In genomic region chr15:9577303-9577702, GRCm38 (mm10) we compare ENCODE assay signal across 15 mouse cellular contexts. TPM values are rescaled to one million over a fixed set of nuclear protein-coding genes. Genes with fewer than 3 reads are reported as not detected.
DNase-seq lines count a peak whose midpoint lies in the region; ATAC-seq and TF ChIP-seq lines count a peak whose summit lies in the region.
"Had no signal": no experiment of that assay in that cellular context is flagged by ENCODE, and none has a peak within 500 bp of the region (broad histone marks: within the 10 kb centered on the region; RNA-seq: fewer than 3 reads in every experiment).

No protein-coding gene starts in this region.

- no peak for TF ChIP-seq EP300 in liver, postnatal 0 days (IDR thresholded peaks at IDR 0.05; ENCODE audit: low read depth)
- no peak for TF ChIP-seq EP300 in MEL (IDR thresholded peaks at IDR 0.05; ENCODE audit: low read depth in 1 of 2, low read length in 2 of 2)

- no peaks in the 10 kb centered on the region for H3K27me3 ChIP-seq in forebrain, postnatal 0 days (ENCODE audit: insufficient read depth, low read length)
- H3K27me3 ChIP-seq in forebrain, embryonic 10.5 days (ENCODE audit: poor library complexity, severe bottlenecking), result no peaks in the 10 kb centered on the region
- no peaks in the 10 kb centered on the region for H3K27me3 ChIP-seq in liver, postnatal 0 days (ENCODE audit: insufficient read depth, low read length)
- H3K27me3 ChIP-seq in liver, embryonic 12.5 days (replicated peaks), result no peaks in the 10 kb centered on the region
- peaks cover 0 to 2% of the 10 kb centered on the region in 2 experiments; a peak in 3 of 4 replicates for H3K27me3 ChIP-seq in MEL (ENCODE audit: control insufficient read depth in 1 of 2, insufficient read depth in 2 of 2, low read length in 2 of 2)

- no peaks in the 10 kb centered on the region for H3K79me2 ChIP-seq in MEL (ENCODE audit: control insufficient read depth, insufficient read depth, low read length, poor library complexity)

- no peak overlapping the region for H3K9ac ChIP-seq in forebrain, postnatal 0 days
- H3K9ac ChIP-seq in liver, postnatal 0 days (replicated peaks), result no peak overlapping the region
- no peak overlapping the region for H3K9ac ChIP-seq in liver, embryonic 12.5 days
- no peak overlapping the region for H3K9ac ChIP-seq in MEL (ENCODE audit: control insufficient read depth, low read depth, low read length, poor library complexity, severe bottlenecking)

- 82% methylated on average over 4 of the region's 4 CpGs for WGBS in forebrain, postnatal 0 days
- 88% methylated on average over 4 of the region's 4 CpGs for WGBS in forebrain, embryonic 10.5 days
- 54% methylated on average over 4 of the region's 4 CpGs for WGBS in liver, postnatal 0 days (ENCODE audit: insufficient replicate concordance)
- 56% methylated on average over 4 of the region's 4 CpGs for WGBS in liver, embryonic 12.5 days (ENCODE audit: insufficient replicate concordance)

- H3K27ac ChIP-seq in forebrain, postnatal 0 days (ENCODE audit: low read depth, low read length), result no peak overlapping the region
- H3K27ac ChIP-seq in forebrain, embryonic 10.5 days, result no peak overlapping the region
- no peak overlapping the region for H3K27ac ChIP-seq in liver, postnatal 0 days (ENCODE audit: low read depth)
- no peak overlapping the region for H3K27ac ChIP-seq in liver, embryonic 12.5 days
- H3K27ac ChIP-seq in MEL (ENCODE audit: control insufficient read depth, low read depth, low read length), result no peak overlapping the region

- H3K4me1 ChIP-seq in forebrain, postnatal 0 days (ENCODE audit: insufficient read depth), result no peaks in the 10 kb centered on the region
- H3K4me1 ChIP-seq in forebrain, embryonic 10.5 days, result no peaks in the 10 kb centered on the region
- H3K4me1 ChIP-seq in liver, postnatal 0 days (ENCODE audit: insufficient read depth), result no peaks in the 10 kb centered on the region
- no peaks in the 10 kb centered on the region for H3K4me1 ChIP-seq in liver, embryonic 12.5 days
- H3K4me1 ChIP-seq in MEL (ENCODE audit: control insufficient read depth in 1 of 2, insufficient read depth in 2 of 2, low read length in 2 of 2), result no peaks in the 10 kb centered on the region

- no peak overlapping the region for H3K4me2 ChIP-seq in forebrain, postnatal 0 days (ENCODE audit: low read depth)
- no peak overlapping the region for H3K4me2 ChIP-seq in liver, postnatal 0 days (ENCODE audit: low read depth, low read length)
- H3K4me2 ChIP-seq in liver, embryonic 12.5 days, result no peak overlapping the region
- H3K4me2 ChIP-seq: midbrain, embryonic 11.5 days had no signal

- no peak overlapping the region for H3K4me3 ChIP-seq in forebrain, postnatal 0 days (ENCODE audit: low read depth, low read length)
- no peak overlapping the region for H3K4me3 ChIP-seq in forebrain, embryonic 10.5 days
- no peak overlapping the region for H3K4me3 ChIP-seq in liver, postnatal 0 days (ENCODE audit: low read depth, low read length)
- H3K4me3 ChIP-seq in liver, embryonic 12.5 days, result no peak overlapping the region
- no peak overlapping the region for H3K4me3 ChIP-seq in MEL (ENCODE audit: control insufficient read depth in 1 of 2, insufficient read depth in 1 of 2, low read depth in 2 of 2, low read length in 2 of 2)

- peak; percentile 56 for TF ChIP-seq RAD21 in MEL (IDR thresholded peaks at IDR 0.05; ENCODE audit: low read depth, low read length)

- H3K36me3 ChIP-seq in forebrain, postnatal 0 days (ENCODE audit: insufficient read depth), result no peaks in the 10 kb centered on the region
- H3K36me3 ChIP-seq in forebrain, embryonic 10.5 days (replicated peaks), result no peaks in the 10 kb centered on the region
- no peaks in the 10 kb centered on the region for H3K36me3 ChIP-seq in liver, postnatal 0 days (replicated peaks; ENCODE audit: insufficient read depth, low read length)
- H3K36me3 ChIP-seq in liver, embryonic 12.5 days, result no peaks in the 10 kb centered on the region
- H3K36me3 ChIP-seq in MEL (ENCODE audit: control insufficient read depth in 1 of 2, insufficient read depth in 2 of 2, low read length in 2 of 2), result no peaks in the 10 kb centered on the region

- H3K9me3 ChIP-seq in forebrain, postnatal 0 days (ENCODE audit: low read length), result no peaks in the 10 kb centered on the region
- no peaks in the 10 kb centered on the region for H3K9me3 ChIP-seq in forebrain, embryonic 10.5 days
- H3K9me3 ChIP-seq in liver, postnatal 0 days (ENCODE audit: low read length), result no peaks in the 10 kb centered on the region
- no peaks in the 10 kb centered on the region for H3K9me3 ChIP-seq in liver, embryonic 12.5 days (replicated peaks)
- no peaks in the 10 kb centered on the region for H3K9me3 ChIP-seq in MEL (replicated peaks; ENCODE audit: insufficient read depth, low read length)

- no peak for ATAC-seq in forebrain, postnatal 0 days
- ATAC-seq in liver, postnatal 0 days, result no peak
- ATAC-seq in liver, embryonic 12.5 days, result no peak
- ATAC-seq in neutrophil, adult 5-6 weeks (ENCODE audit: extremely low read depth, insufficient number of reproducible peaks, low FRiP score, poor library complexity, severe bottlenecking), result peak; percentile 47; the same call in 1 of the 2 replicates
- ATAC-seq: hindbrain, embryonic 16.5 days had no signal

- peak; percentile 25 for TF ChIP-seq CTCF in forebrain, postnatal 0 days (IDR thresholded peaks at IDR 0.05; ENCODE audit: low read depth)
- peak; percentile 51 for TF ChIP-seq CTCF in liver, postnatal 0 days (IDR thresholded peaks at IDR 0.05; ENCODE audit: low read depth)
- TF ChIP-seq CTCF in MEL (IDR thresholded peaks at IDR 0.05 in 2 of 3, conservative IDR thresholded peaks at IDR 0.05 in 1 of 3; ENCODE audit: control insufficient read depth in 1 of 3, insufficient read depth in 1 of 3, low read depth in 2 of 3, low read length in 3 of 3, poor library complexity in 1 of 3, severe bottlenecking in 1 of 3), result peak in 2 of 3 experiments; percentile 9 to 51; a peak in 2 of 6 replicates

- no peak for DNase-seq in forebrain, postnatal 0 days
- no peak for DNase-seq in forebrain, embryonic 10.5 days (ENCODE audit: extremely low spot score, low spot score)
- DNase-seq in liver, postnatal 0 days, result no peak
- DNase-seq in MEL (ENCODE audit: low read depth, low spot score), result peak; percentile 22
- no peak for DNase-seq in embryo, embryonic 10 days (ENCODE audit: low spot score)
- DNase-seq in heart, adult 8-10 months (ENCODE audit: low spot score), result no peak
- DNase-seq: cerebellum, adult 8-10 months; heart, adult 18-20 months; lung, postnatal 10 days; right cerebral cortex, postnatal 14 days; thymus, adult 2 months had no signal

- no peak for TF ChIP-seq POLR2A in MEL (IDR thresholded peaks at IDR 0.05; ENCODE audit: control insufficient read depth in 1 of 2, insufficient read depth in 1 of 2, low read depth in 1 of 2, low read length in 2 of 2, poor library complexity in 1 of 2)

TF ChIP-seq in MEL, 35 proteins besides CTCF, POLR2A, EP300 and RAD21:
- TF ChIP-seq SMC3 (IDR thresholded peaks at IDR 0.05; ENCODE audit: low read depth, low read length) (peak; percentile 76), ZC3H11A (IDR thresholded peaks at IDR 0.05; ENCODE audit: low read depth, low read length) (peak; percentile 47; the same call in 1 of the 2 replicates), ELF1 (IDR thresholded peaks at IDR 0.05; ENCODE audit: low read depth, low read length) (no peak)

RNA-seq across cellular contexts. Expression of gene Il7r, which starts 47.3 kb away (rescaled TPM):
- 0.05 TPM in 1 of 2 replicates, not detected in the other for total RNA-seq in forebrain, postnatal 0 days (2014; rRNA removed)
- polyA plus RNA-seq in forebrain, postnatal 0 days (2015; fragmentation: Nextera tagmentation; extraction: Ambion mirVana), result not detected in 2 replicates
- not detected in 2 replicates for polyA plus RNA-seq in forebrain, embryonic 10.5 days (2016; fragmentation: Nextera tagmentation; extraction: Ambion mirVana)
- polyA plus RNA-seq in liver, postnatal 0 days (2015; fragmentation: Nextera tagmentation; extraction: Ambion mirVana), result 3.7 and 5.4 TPM in 2 replicates
- 0.30 and 0.57 TPM in 2 replicates for polyA plus RNA-seq in liver, embryonic 12.5 days (2016; fragmentation: Nextera tagmentation; extraction: Ambion mirVana)
- total RNA-seq in MEL (2012; rRNA removed), result not detected in 2 replicates
- polyA plus RNA-seq in MEL (2012; ENCODE audit: insufficient read depth in 1 of 2, insufficient read length in 2 of 2, low read depth in 1 of 2, low replicate concordance in 2 of 2, missing spikeins in 1 of 2), result not detected
- 56.7 and 61.3 TPM in 2 replicates for total RNA-seq in neutrophil, adult 5-6 weeks (2017)
- total RNA-seq in heart, adult 8-10 months (2022), result under 1 TPM; 0.11 to 0.37 (median 0.27) TPM
- polyA plus RNA-seq: hindbrain, embryonic 16.5 days had no signal
